Mouse (Mus musculus): Measurements from ENCODE around the gene Trappc2l. TPM values are rescaled to one million over a fixed set of nuclear protein-coding genes. Genes with fewer than 3 reads are reported as not detected.
A peak's percentile ranks its signal among the peaks of the same experiment; 100 is the strongest.

Trappc2l gene
- polyA plus RNA-seq, 1 experiment from 2014 or later, result 92.6 TPM

- WGBS, result 75% methylated on average over 19 of the region's 19 CpGs
- Histone ChIP-seq H3K27me3 (replicated peaks; ENCODE audit: control insufficient read depth, insufficient read depth, low read length) (no peaks in the 10 kb centered on the region), H3K4me3 (replicated peaks; ENCODE audit: low read length) (no peak overlapping the region), H3K4me1 (replicated peaks; ENCODE audit: control insufficient read depth, insufficient read depth, low read length) (no peaks in the 10 kb centered on the region), H3K9ac (replicated peaks; ENCODE audit: low read depth, low read length) (no peak overlapping the region), H3K9me3 (ENCODE audit: control insufficient read depth, low read length) (no peaks in the 10 kb centered on the region), H3K4me2 (ENCODE audit: low read length) (no peak overlapping the region), H3K36me3 (ENCODE audit: control insufficient read depth, insufficient read depth) (no peaks in the 10 kb centered on the region), H3K27ac (ENCODE audit: low read length) (peak overlapping the region; percentile 6)
- ATAC-seq, result peak; percentile 36; the same call in 1 of the 2 replicates
Observed at GRCm38 (mm10) chr8:122593783-122594507, 17.5 kb upstream of the Trappc2l start.

GRCm38 (mm10) chr8:122596031-122596430 lies 15.4 kb upstream of the Trappc2l start:
- WGBS, result 57% methylated on average over 4 of the region's 4 CpGs
- H3K27ac ChIP-seq (ENCODE audit: low read length), result no peak overlapping the region
- no peak for ATAC-seq

GRCm38 (mm10) chr8:122600666-122601065 lies 10.8 kb upstream of the Trappc2l start:
- Histone ChIP-seq H3K4me3 (replicated peaks; ENCODE audit: low read length) (no peak overlapping the region), H3K4me1 (replicated peaks; ENCODE audit: control insufficient read depth, insufficient read depth, low read length) (no peaks in the 10 kb centered on the region), H3K27me3 (replicated peaks; ENCODE audit: control insufficient read depth, insufficient read depth, low read length) (no peaks in the 10 kb centered on the region), H3K9me3 (ENCODE audit: control insufficient read depth, low read length) (no peaks in the 10 kb centered on the region), H3K27ac (ENCODE audit: low read length) (no peak overlapping the region), H3K36me3 (ENCODE audit: control insufficient read depth, insufficient read depth) (no peaks in the 10 kb centered on the region), H3K9ac (replicated peaks; ENCODE audit: low read depth, low read length) (no peak overlapping the region), H3K4me2 (ENCODE audit: low read length) (no peak overlapping the region)
- ATAC-seq, result no peak
- WGBS, result 91% methylated on average over 9 of the region's 9 CpGs

More at GRCm38 (mm10) chr8:122596031-122596430, 15.4 kb upstream of the Trappc2l start:
- H3K4me2 ChIP-seq (ENCODE audit: low read length), result no peak overlapping the region
- no peaks in the 10 kb centered on the region for H3K27me3 ChIP-seq (replicated peaks; ENCODE audit: control insufficient read depth, insufficient read depth, low read length)
- H3K36me3 ChIP-seq (ENCODE audit: control insufficient read depth, insufficient read depth), result no peaks in the 10 kb centered on the region
- no peaks in the 10 kb centered on the region for H3K4me1 ChIP-seq (replicated peaks; ENCODE audit: control insufficient read depth, insufficient read depth, low read length)
- H3K9ac ChIP-seq (replicated peaks; ENCODE audit: low read depth, low read length), result no peak overlapping the region
- no peak overlapping the region for H3K4me3 ChIP-seq (replicated peaks; ENCODE audit: low read length)
- no peaks in the 10 kb centered on the region for H3K9me3 ChIP-seq (ENCODE audit: control insufficient read depth, low read length)

GRCm38 (mm10) chr8:122604640-122605039 lies 6.8 kb upstream of the Trappc2l start:
- Histone ChIP-seq H3K4me1 (replicated peaks; ENCODE audit: control insufficient read depth, insufficient read depth, low read length) (no peaks in the 10 kb centered on the region), H3K27ac (ENCODE audit: low read length) (no peak overlapping the region), H3K4me2 (ENCODE audit: low read length) (no peak overlapping the region), H3K4me3 (replicated peaks; ENCODE audit: low read length) (no peak overlapping the region), H3K36me3 (ENCODE audit: control insufficient read depth, insufficient read depth) (no peaks in the 10 kb centered on the region), H3K27me3 (replicated peaks; ENCODE audit: control insufficient read depth, insufficient read depth, low read length) (no peaks in the 10 kb centered on the region), H3K9ac (replicated peaks; ENCODE audit: low read depth, low read length) (no peak overlapping the region), H3K9me3 (ENCODE audit: control insufficient read depth, low read length) (no peaks in the 10 kb centered on the region)
- WGBS, result 89% methylated on average over 1 of the region's 1 CpGs
- ATAC-seq, result no peak

- H3K27me3 ChIP-seq (replicated peaks; ENCODE audit: control insufficient read depth, insufficient read depth, low read length), result no peaks in the 10 kb centered on the region
- H3K4me2 ChIP-seq (ENCODE audit: low read length), result no peak overlapping the region
- H3K4me1 ChIP-seq (replicated peaks; ENCODE audit: control insufficient read depth, insufficient read depth, low read length), result peaks cover 1% of the 10 kb centered on the region
- H3K9me3 ChIP-seq (ENCODE audit: control insufficient read depth, low read length), result no peaks in the 10 kb centered on the region
- H3K27ac ChIP-seq (ENCODE audit: low read length), result no peak overlapping the region
- no peak overlapping the region for H3K4me3 ChIP-seq (replicated peaks; ENCODE audit: low read length)
- H3K36me3 ChIP-seq (ENCODE audit: control insufficient read depth, insufficient read depth), result no peaks in the 10 kb centered on the region
- 77% methylated on average over 4 of the region's 4 CpGs for WGBS
- H3K9ac ChIP-seq (replicated peaks; ENCODE audit: low read depth, low read length), result no peak overlapping the region
- no peak for ATAC-seq
Observed at GRCm38 (mm10) chr8:122605367-122605766, 6.1 kb upstream of the Trappc2l start.

- Histone ChIP-seq H3K4me1 (replicated peaks; ENCODE audit: control insufficient read depth, insufficient read depth, low read length) (peaks cover 8% of the 10 kb centered on the region), H3K4me2 (ENCODE audit: low read length) (no peak overlapping the region), H3K4me3 (replicated peaks; ENCODE audit: low read length) (no peak overlapping the region), H3K9ac (replicated peaks; ENCODE audit: low read depth, low read length) (no peak overlapping the region), H3K27ac (ENCODE audit: low read length) (no peak overlapping the region), H3K36me3 (ENCODE audit: control insufficient read depth, insufficient read depth) (no peaks in the 10 kb centered on the region), H3K9me3 (ENCODE audit: control insufficient read depth, low read length) (no peaks in the 10 kb centered on the region), H3K27me3 (replicated peaks; ENCODE audit: control insufficient read depth, insufficient read depth, low read length) (no peaks in the 10 kb centered on the region)
- no peak for ATAC-seq
- WGBS, result 77% methylated on average over 11 of the region's 12 CpGs
Observed at GRCm38 (mm10) chr8:122606810-122607209, 4.6 kb upstream of the Trappc2l start.

- WGBS, result 56% methylated on average over 4 of the region's 4 CpGs
- ATAC-seq, result no peak
- peak overlapping the region; percentile 63 for H3K4me2 ChIP-seq (ENCODE audit: low read length)
- H3K4me1 ChIP-seq (replicated peaks; ENCODE audit: control insufficient read depth, insufficient read depth, low read length), result peaks cover 16% of the 10 kb centered on the region
- H3K27ac ChIP-seq (ENCODE audit: low read length), result no peak overlapping the region
- H3K9ac ChIP-seq (replicated peaks; ENCODE audit: low read depth, low read length), result no peak overlapping the region
- no peaks in the 10 kb centered on the region for H3K36me3 ChIP-seq (ENCODE audit: control insufficient read depth, insufficient read depth)
- H3K4me3 ChIP-seq (replicated peaks; ENCODE audit: low read length), result no peak overlapping the region
- H3K27me3 ChIP-seq (replicated peaks; ENCODE audit: control insufficient read depth, insufficient read depth, low read length), result no peaks in the 10 kb centered on the region
- H3K9me3 ChIP-seq (ENCODE audit: control insufficient read depth, low read length), result no peaks in the 10 kb centered on the region
Observed at GRCm38 (mm10) chr8:122610209-122610608, 1.2 kb upstream of the Trappc2l start.

GRCm38 (mm10) chr8:122610612-122611277 lies 695 bp upstream of the Trappc2l start:
- Histone ChIP-seq H3K9me3 (ENCODE audit: control insufficient read depth, low read length) (no peaks in the 10 kb centered on the region), H3K36me3 (ENCODE audit: control insufficient read depth, insufficient read depth) (no peaks in the 10 kb centered on the region), H3K9ac (replicated peaks; ENCODE audit: low read depth, low read length) (peak overlapping the region; percentile 58), H3K4me2 (ENCODE audit: low read length) (peak overlapping the region; percentile 63), H3K27ac (ENCODE audit: low read length) (no peak overlapping the region; the same call in 1 of the 2 replicates), H3K27me3 (replicated peaks; ENCODE audit: control insufficient read depth, insufficient read depth, low read length) (no peaks in the 10 kb centered on the region), H3K4me3 (replicated peaks; ENCODE audit: low read length) (peak overlapping the region; percentile 62), H3K4me1 (replicated peaks; ENCODE audit: control insufficient read depth, insufficient read depth, low read length) (peaks cover 16% of the 10 kb centered on the region)
- WGBS, result 1% methylated on average over 20 of the region's 20 CpGs
- peak; percentile 11; the same call in 1 of the 2 replicates for ATAC-seq

- peaks cover 11% of the 10 kb centered on the region for H3K4me1 ChIP-seq (replicated peaks; ENCODE audit: control insufficient read depth, insufficient read depth, low read length)
- H3K27ac ChIP-seq (ENCODE audit: low read length), result no peak overlapping the region
- H3K27me3 ChIP-seq (replicated peaks; ENCODE audit: control insufficient read depth, insufficient read depth, low read length), result no peaks in the 10 kb centered on the region
- no peak for ATAC-seq
- 74% methylated on average over 9 of the region's 9 CpGs for WGBS
- no peaks in the 10 kb centered on the region for H3K9me3 ChIP-seq (ENCODE audit: control insufficient read depth, low read length)
- no peak overlapping the region for H3K9ac ChIP-seq (replicated peaks; ENCODE audit: low read depth, low read length)
- H3K36me3 ChIP-seq (ENCODE audit: control insufficient read depth, insufficient read depth), result no peaks in the 10 kb centered on the region
- H3K4me2 ChIP-seq (ENCODE audit: low read length), result no peak overlapping the region
- H3K4me3 ChIP-seq (replicated peaks; ENCODE audit: low read length), result no peak overlapping the region
Observed at GRCm38 (mm10) chr8:122616181-122616905, 4.9 kb downstream of the Trappc2l start.

Measured in forebrain, embryonic 16.5 days (tissue).